Mouse (Mus musculus) embryonic facial prominence, embryonic 14.5 days (tissue): ENCODE results near the gene Ipo13. TPM values are rescaled to one million over a fixed set of nuclear protein-coding genes. Genes with fewer than 3 reads are reported as not detected.

Experiments used
- ATAC-seq: fragments of 200-750 bp; cut with Nextera tagmentation; 2 replicates; pipeline ENCODE4 v1.8.0; 2017; ENCODE audit warnings: low read depth, moderate number of reproducible peaks, moderate TSS enrichment
- DNase-seq: peaks from one replicate; pipeline ENCODE4 v3.0.0-alpha.2; 2015; ENCODE audit warnings: low spot score
- H3K27ac ChIP-seq: fragments of 300-500 bp; sonication (generic); replicated peaks from 2 replicates; pipeline ENCODE4 v1.5.1; 2014; ENCODE audit warnings: low read depth, mild to moderate bottlenecking, low read length, moderate library complexity
- H3K27me3 ChIP-seq: fragments of 300-500 bp; sonication (generic); replicated peaks from 2 replicates; pipeline ENCODE4 v1.6.1; 2014; ENCODE audit warnings: low read length; ENCODE audit not compliant: control insufficient read depth, insufficient read depth
- H3K36me3 ChIP-seq: fragments of 300-500 bp; sonication (generic); 2 replicates; pipeline ENCODE4 v1.6.1; 2014; ENCODE audit warnings: low read length, mixed read lengths; ENCODE audit not compliant: control insufficient read depth, insufficient read depth
- H3K4me1 ChIP-seq: fragments of 300-500 bp; sonication (generic); 2 replicates; pipeline ENCODE4 v1.6.1; 2014; ENCODE audit warnings: antibody characterized with exemption, low read length; ENCODE audit not compliant: control insufficient read depth, insufficient read depth
- H3K4me2 ChIP-seq: fragments of 300-500 bp; sonication (generic); 2 replicates; pipeline ENCODE4 v1.6.1; 2014; ENCODE audit warnings: low read depth, mild to moderate bottlenecking, low read length, moderate library complexity, mixed read lengths
- H3K4me3 ChIP-seq: fragments of 300-500 bp; sonication (generic); 2 replicates; pipeline ENCODE4 v1.5.1; 2014; ENCODE audit warnings: low read depth, mild to moderate bottlenecking, low read length
- H3K9ac ChIP-seq: fragments of 300-500 bp; sonication (generic); 2 replicates; pipeline ENCODE4 v1.6.1; 2014; ENCODE audit warnings: low read depth, mild to moderate bottlenecking, low read length, moderate library complexity, mixed read lengths
- H3K9me3 ChIP-seq: fragments of 300-500 bp; sonication (generic); 2 replicates; pipeline ENCODE4 v1.6.1; 2016; ENCODE audit warnings: low read length; ENCODE audit not compliant: control insufficient read depth
- WGBS: fragments of 180-500 bp; shearing (Covaris S2); extraction: QIAGEN DNeasy Blood & Tissue Kit; methylation state at CpG from one replicate; pipeline ENCODE4 v1.1.7; 2014; 5-methylcytosine and 5-hydroxymethylcytosine counted together
- polyA plus RNA-seq: library from polyadenylated mRNA; unstranded; fragments of >200 nt; fragmentation: Nextera tagmentation; extraction: Ambion mirVana; gene quantifications from 2 replicates; pipeline ENCODE4 v1.2.1, GENCODE M21; 2014

The Ipo13 gene
- polyA plus RNA-seq, 1 experiment from 2014 or later = 38.2 TPM

DNA sequence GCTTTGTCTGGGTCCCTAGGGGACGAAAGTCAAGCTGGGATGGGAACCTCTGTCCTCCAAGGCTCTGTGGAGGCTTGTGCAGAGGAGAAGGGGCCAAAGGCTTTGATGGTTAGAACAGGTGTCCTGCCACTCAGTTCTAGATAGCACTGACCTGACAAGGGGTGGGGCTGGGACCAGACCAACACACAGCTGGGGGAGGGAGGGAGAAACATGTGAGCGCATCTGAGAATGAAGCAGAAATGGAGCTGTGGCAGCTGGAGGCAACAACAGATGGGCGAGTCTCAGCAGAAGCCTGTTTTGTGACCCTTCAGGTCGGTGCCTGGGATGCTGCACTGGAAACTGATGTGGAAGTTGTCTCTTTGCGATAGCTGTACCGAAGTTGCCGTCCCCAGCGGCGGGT, 45.5 kb downstream of the Ipo13 start:
- Histone ChIP-seq H3K27ac (no peak overlapping the region), H3K9ac (no peak overlapping the region), H3K4me1 (peaks cover 20% of the 10 kb centered on the region), H3K9me3 (no peaks in the 10 kb centered on the region), H3K27me3 (0 out of 2 replicates have a peak, but pooled peaks cover 4% of the 10 kb centered on the region), H3K4me3 (no peak overlapping the region), H3K4me2 (no peak overlapping the region), H3K36me3 (peaks cover 15% of the 10 kb centered on the region)
- peak; percentile 10 for ATAC-seq
- 57% methylated on average over 9 of the region's 9 CpGs for WGBS
- DNase-seq = peak; percentile 39

DNA sequence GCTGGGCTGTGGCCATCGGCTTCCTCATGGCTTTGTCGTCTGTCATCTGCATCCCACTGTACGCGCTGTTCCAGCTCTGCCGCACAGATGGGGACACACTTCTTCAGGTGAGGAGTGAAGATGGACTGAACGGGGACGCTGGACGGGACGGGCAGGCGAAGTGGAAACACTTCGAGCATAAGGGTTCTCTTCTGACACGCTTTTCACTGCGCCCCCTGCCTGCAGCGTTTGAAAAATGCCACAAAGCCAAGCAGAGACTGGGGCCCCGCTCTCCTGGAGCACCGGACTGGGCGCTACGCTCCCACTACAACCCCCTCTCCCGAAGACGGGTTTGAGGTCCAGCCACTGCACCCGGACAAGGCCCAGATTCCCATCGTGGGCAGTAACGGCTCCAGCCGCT, 47.0 kb downstream of the Ipo13 start:
- whole genome bisulfite sequencing = 12% methylated on average over 20 of the region's 24 CpGs

DNA sequence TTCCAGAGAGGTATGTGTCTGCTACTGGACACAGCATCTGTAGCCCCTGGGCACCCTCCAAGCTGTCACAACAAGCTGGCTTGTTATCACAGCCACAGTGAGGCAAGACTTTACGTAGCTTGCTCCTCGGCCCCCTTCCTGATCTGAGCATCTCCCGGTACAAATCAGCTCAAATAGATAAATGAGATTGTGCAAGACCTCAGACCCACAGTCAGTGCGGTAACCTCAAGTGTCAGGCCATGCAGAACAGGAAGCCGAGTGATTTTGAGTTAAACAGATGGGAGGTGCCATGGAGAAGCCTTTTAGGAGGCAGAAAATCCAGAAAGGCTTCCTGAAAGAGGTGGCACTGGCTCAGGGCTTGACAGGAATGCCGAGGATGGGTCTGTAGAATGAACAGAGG, 47.8 kb downstream of the Ipo13 start:
- ATAC-seq = no peak
- no peak for DNase-seq
- Histone ChIP-seq H3K36me3 (no peaks in the 10 kb centered on the region), H3K9me3 (no peaks in the 10 kb centered on the region), H3K4me2 (no peak overlapping the region), H3K27me3 (0 out of 2 replicates have a peak, but pooled peaks cover 4% of the 10 kb centered on the region), H3K9ac (no peak overlapping the region), H3K4me3 (no peak overlapping the region), H3K27ac (no peak overlapping the region), H3K4me1 (peaks cover 12% of the 10 kb centered on the region)
- 63% methylated on average over 6 of the region's 6 CpGs for WGBS

More for the DNA sequence above, 47.0 kb downstream of the Ipo13 start:
- Histone ChIP-seq H3K36me3 (0 out of 2 replicates have a peak, but pooled peaks cover under 1% of the 10 kb centered on the region), H3K27ac (no peak overlapping the region), H3K4me2 (0 out of 2 replicates have a peak overlapping the region, but pooled peaks have one; percentile 33), H3K4me1 (peaks cover 19% of the 10 kb centered on the region), H3K9me3 (no peaks in the 10 kb centered on the region), H3K27me3 (0 out of 2 replicates have a peak, but pooled peaks cover 4% of the 10 kb centered on the region), H3K9ac (0 out of 2 replicates have a peak overlapping the region, but pooled peaks have one; percentile 19), H3K4me3 (no peak overlapping the region)
- ATAC-seq (no peak), DNase-seq (peak; percentile 47)

DNA sequence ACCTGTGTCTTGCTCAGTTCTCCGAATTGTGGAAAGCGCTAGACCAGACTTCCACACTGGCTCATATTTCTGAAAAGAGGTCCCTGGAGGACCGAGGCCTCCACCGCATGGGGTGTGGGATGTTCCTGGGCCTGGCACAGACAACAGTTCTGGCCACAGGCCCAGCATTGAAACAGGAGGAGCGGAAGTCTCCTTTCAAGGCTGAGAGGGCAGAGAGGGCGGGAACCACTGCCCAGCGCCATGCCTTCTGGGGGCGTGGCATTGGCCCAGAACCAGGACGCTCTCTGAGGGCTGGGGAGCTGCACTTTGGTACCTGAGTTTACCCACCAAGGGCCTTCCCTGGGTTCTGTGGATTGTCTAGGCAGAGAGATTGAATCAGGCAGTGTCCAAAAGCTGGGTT, 48.7 kb downstream of the Ipo13 start:
- whole genome bisulfite sequencing = 36% methylated on average over 7 of the region's 9 CpGs
- DNase-seq (peak; percentile 82), ATAC-seq (peak; percentile 62)
- Histone ChIP-seq H3K4me3 (no peak overlapping the region), H3K9ac (no peak overlapping the region), H3K9me3 (no peaks in the 10 kb centered on the region), H3K4me2 (peak overlapping the region; percentile 15; the same call in 1 of the 2 replicates), H3K27me3 (0 out of 2 replicates have a peak, but pooled peaks cover 4% of the 10 kb centered on the region), H3K27ac (0 out of 2 replicates have a peak overlapping the region, but pooled peaks have one; percentile 15), H3K36me3 (no peaks in the 10 kb centered on the region), H3K4me1 (peaks cover 12% of the 10 kb centered on the region)

DNA sequence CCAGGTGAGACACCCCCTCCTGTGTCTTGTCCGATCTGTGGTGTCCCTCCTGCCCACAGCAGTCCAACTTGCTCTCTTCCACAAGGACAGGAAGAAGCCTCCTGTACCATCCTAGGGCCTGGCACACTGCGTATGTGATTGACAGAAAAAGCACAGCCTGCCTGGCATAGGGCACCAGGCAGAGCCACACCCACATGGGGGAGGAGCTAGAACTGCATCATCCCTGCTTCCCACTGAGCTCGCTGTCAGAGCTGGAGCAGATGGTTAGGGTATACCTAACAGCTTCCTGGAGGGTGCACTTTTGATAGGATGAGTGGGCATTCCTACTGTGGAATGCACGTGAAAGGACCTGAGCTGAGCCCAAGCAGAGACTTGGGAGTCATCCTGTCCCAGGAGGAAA, 52.0 kb downstream of the Ipo13 start:
- peaks cover 9% of the 10 kb centered on the region for H3K4me1 ChIP-seq
- no peak overlapping the region for H3K27ac ChIP-seq
- 0 out of 2 replicates have a peak, but pooled peaks cover under 1% of the 10 kb centered on the region for H3K36me3 ChIP-seq
- no peak overlapping the region for H3K4me2 ChIP-seq
- H3K9ac ChIP-seq = no peak overlapping the region
- H3K9me3 ChIP-seq = no peaks in the 10 kb centered on the region
- WGBS = 43% methylated on average over 4 of the region's 4 CpGs
- 0 out of 2 replicates have a peak, but pooled peaks cover 4% of the 10 kb centered on the region for H3K27me3 ChIP-seq
- ATAC-seq = no peak
- DNase-seq = peak; percentile 43
- H3K4me3 ChIP-seq = no peak overlapping the region

DNA sequence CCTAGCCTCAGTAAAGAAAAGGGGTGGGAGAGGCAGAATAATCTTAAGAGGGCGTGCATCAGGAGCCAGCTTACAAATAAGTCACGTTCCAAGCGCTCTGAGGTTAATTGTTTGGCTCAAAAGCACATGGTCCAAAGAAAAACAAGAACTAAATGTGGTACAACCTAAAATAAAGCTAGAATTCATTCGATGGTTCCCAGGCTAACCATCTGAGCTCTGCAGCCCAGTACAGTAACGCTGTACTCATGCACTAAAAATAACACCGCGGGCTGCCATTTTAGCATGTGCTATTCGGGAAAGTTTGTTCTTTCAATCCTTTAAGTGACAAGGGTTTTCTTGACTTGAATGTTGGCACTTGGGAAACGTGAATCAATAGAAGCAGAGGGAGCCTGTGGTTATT, 54.2 kb downstream of the Ipo13 start:
- H3K27me3 ChIP-seq = no peaks in the 10 kb centered on the region
- no peak overlapping the region for H3K4me3 ChIP-seq
- H3K9ac ChIP-seq = no peak overlapping the region
- no peaks in the 10 kb centered on the region for H3K9me3 ChIP-seq
- H3K27ac ChIP-seq = no peak overlapping the region
- no peaks in the 10 kb centered on the region for H3K4me1 ChIP-seq
- peaks cover 14% of the 10 kb centered on the region; the same call in 1 of the 2 replicates for H3K36me3 ChIP-seq
- WGBS = 75% methylated on average over 9 of the region's 9 CpGs
- DNase-seq = no peak
- no peak overlapping the region for H3K4me2 ChIP-seq
- no peak for ATAC-seq

DNA sequence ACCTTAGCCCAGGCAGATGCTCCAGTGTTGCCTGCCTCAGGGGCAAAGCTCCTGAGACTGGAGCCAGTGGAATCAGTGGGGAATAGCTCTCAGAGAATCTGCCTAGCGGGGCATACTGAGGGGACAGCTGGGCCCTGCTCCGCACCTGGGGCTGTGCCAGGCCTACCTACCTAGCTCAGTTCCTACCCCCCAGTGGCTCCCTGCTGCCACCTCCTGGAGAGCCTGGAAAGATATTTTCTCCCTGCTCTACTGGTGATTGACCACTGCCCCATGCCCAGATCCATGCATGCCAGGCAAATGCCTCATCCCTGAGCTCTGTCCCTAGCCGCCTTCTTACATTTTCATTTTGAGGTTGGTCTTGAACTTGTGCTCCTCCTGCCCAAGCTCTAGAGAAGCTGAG, 56.0 kb downstream of the Ipo13 start:
- Histone ChIP-seq H3K4me2 (no peak overlapping the region), H3K9ac (no peak overlapping the region), H3K9me3 (no peaks in the 10 kb centered on the region), H3K36me3 (peaks cover 14% of the 10 kb centered on the region; the same call in 1 of the 2 replicates), H3K27ac (no peak overlapping the region), H3K4me1 (no peaks in the 10 kb centered on the region), H3K4me3 (no peak overlapping the region), H3K27me3 (no peaks in the 10 kb centered on the region)
- DNase-seq (peak; percentile 54), ATAC-seq (0 out of 2 replicates have a peak, but pooled peaks have one; percentile 20)
- WGBS = 83% methylated on average over 2 of the region's 3 CpGs

DNA sequence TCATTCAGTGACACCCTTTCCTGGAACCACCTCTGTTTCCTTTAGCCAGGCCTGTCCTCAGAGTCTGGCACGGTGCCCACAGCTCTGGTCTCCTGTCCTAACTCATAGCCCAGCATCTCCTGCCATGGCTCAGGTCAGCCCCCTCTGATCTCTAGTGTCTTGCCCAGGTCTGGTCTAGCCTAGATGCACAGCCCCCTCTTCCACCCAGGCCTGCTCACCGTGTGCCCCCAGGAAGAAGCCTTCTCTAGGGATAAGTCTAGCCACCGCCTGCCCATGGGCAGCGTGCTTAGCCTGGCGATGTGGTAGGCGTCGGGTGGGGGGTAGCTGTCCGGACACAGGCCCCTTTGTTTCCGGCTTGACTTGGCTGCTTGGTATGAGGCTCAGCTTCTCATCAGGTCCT, 59.7 kb downstream of the Ipo13 start:
- H3K9me3 ChIP-seq = no peaks in the 10 kb centered on the region

More for the DNA sequence above, 59.7 kb downstream of the Ipo13 start:
- H3K27me3 ChIP-seq = no peaks in the 10 kb centered on the region
- H3K36me3 ChIP-seq = peaks cover 14% of the 10 kb centered on the region; the same call in 1 of the 2 replicates
- H3K9ac ChIP-seq = no peak overlapping the region
- WGBS = 29% methylated on average over 9 of the region's 9 CpGs
- no peak overlapping the region for H3K27ac ChIP-seq
- DNase-seq = no peak
- H3K4me1 ChIP-seq = no peaks in the 10 kb centered on the region
- no peak; the same call in 1 of the 2 replicates for ATAC-seq
- no peak overlapping the region for H3K4me2 ChIP-seq
- H3K4me3 ChIP-seq = no peak overlapping the region
